ENCODE assay signal across 19 mouse cellular contexts in genomic region chr14:22995184-22995935, GRCm38 (mm10).
A peak's percentile ranks its signal among the peaks of the same experiment; 100 is the strongest.
DNase-seq lines count a peak whose midpoint lies in the region; ATAC-seq and TF ChIP-seq lines count a peak whose summit lies in the region.
"Had no signal": no experiment of that assay in that cellular context is flagged by ENCODE, and none has a peak within 500 bp of the region (broad histone marks: within the 10 kb centered on the region; RNA-seq: fewer than 3 reads in every experiment).

No protein-coding gene starts in this region.

- DNase-seq in kidney, adult 11 months: peak; percentile 13
- DNase-seq in adrenal gland, postnatal 10 days: peak; percentile 62
- DNase-seq in limb, embryonic 11.5 days (ENCODE audit: low spot score): peak; percentile 48
- no peak for DNase-seq in left cerebral cortex, adult 8-10 months (ENCODE audit: low spot score in 2 of 2)
- no peak for DNase-seq in right cerebral cortex, postnatal 36 days (ENCODE audit: low spot score in 2 of 2)
- no peak for DNase-seq in neural tube, embryonic 10.5 days (ENCODE audit: extremely low spot score, low spot score)
- DNase-seq: B cell, adult 2 months; cerebellum, postnatal 10 days; layer of hippocampus, postnatal 36 days; right cerebral cortex, adult 18-20 months; thymus, adult 18-20 months had no signal

- H3K27ac ChIP-seq in kidney, embryonic 16.5 days (ENCODE audit: low read length): no peak overlapping the region
- H3K27ac ChIP-seq in embryonic fibroblast, embryonic 13.5 days (ENCODE audit: insufficient read depth, low read length): peak overlapping the region; percentile 82
- no peak overlapping the region for H3K27ac ChIP-seq in limb, embryonic 11.5 days (replicated peaks; ENCODE audit: low read depth, low read length)
- H3K27ac ChIP-seq: heart, embryonic 13.5 days; hindbrain, embryonic 10.5 days; neural tube, embryonic 15.5 days had no signal

- H3K9me3 ChIP-seq in kidney, embryonic 16.5 days (ENCODE audit: low read length): peaks cover 2% of the 10 kb centered on the region; the same call in 1 of the 2 replicates
- no peaks in the 10 kb centered on the region for H3K9me3 ChIP-seq in limb, embryonic 11.5 days (ENCODE audit: control insufficient read depth, low read length)
- H3K9me3 ChIP-seq: heart, embryonic 13.5 days; hindbrain, embryonic 10.5 days; neural tube, embryonic 15.5 days had no signal

- no peak for TF ChIP-seq POLR2A in embryonic fibroblast, embryonic 13.5 days (IDR thresholded peaks at IDR 0.05; ENCODE audit: low read depth, low read length)

- no peak overlapping the region for H3K4me2 ChIP-seq in kidney, embryonic 16.5 days (replicated peaks; ENCODE audit: low read depth, low read length)
- no peak overlapping the region for H3K4me2 ChIP-seq in limb, embryonic 11.5 days (ENCODE audit: low read depth, severe bottlenecking)
- H3K4me2 ChIP-seq: heart, embryonic 13.5 days; neural tube, embryonic 15.5 days had no signal

- no peak overlapping the region for H3K4me3 ChIP-seq in kidney, embryonic 16.5 days (ENCODE audit: low read length)
- H3K4me3 ChIP-seq in embryonic fibroblast, embryonic 13.5 days (ENCODE audit: insufficient read depth, low read length): no peak overlapping the region
- H3K4me3 ChIP-seq in limb, embryonic 11.5 days (ENCODE audit: low read depth, low read length): no peak overlapping the region
- H3K4me3 ChIP-seq: heart, embryonic 13.5 days; hindbrain, embryonic 10.5 days; megakaryocyte, embryonic 14.5 days; neural tube, embryonic 15.5 days had no signal

- no peak overlapping the region for H3K9ac ChIP-seq in kidney, embryonic 16.5 days (replicated peaks; ENCODE audit: low read length)
- H3K9ac ChIP-seq in limb, embryonic 11.5 days (ENCODE audit: low read length): no peak overlapping the region
- H3K9ac ChIP-seq: heart, embryonic 13.5 days; neural tube, embryonic 15.5 days had no signal

- no peak for ATAC-seq in kidney, embryonic 16.5 days (ENCODE audit: low FRiP score, low TSS enrichment)
- ATAC-seq in limb, embryonic 11.5 days (ENCODE audit: insufficient number of reproducible peaks, low FRiP score, low TSS enrichment, low read depth): no peak
- ATAC-seq: intestine, embryonic 16.5 days; lung, postnatal 0 days had no signal

- TF ChIP-seq CTCF in embryonic fibroblast, embryonic 13.5 days (IDR thresholded peaks at IDR 0.05; ENCODE audit: borderline replicate concordance, insufficient read depth, low read length): no peak

- no peaks in the 10 kb centered on the region for H3K27me3 ChIP-seq in kidney, embryonic 16.5 days (ENCODE audit: insufficient read depth, low read length)
- no peaks in the 10 kb centered on the region for H3K27me3 ChIP-seq in limb, embryonic 11.5 days (ENCODE audit: control insufficient read depth, insufficient read depth, low read length)
- H3K27me3 ChIP-seq: heart, embryonic 13.5 days; megakaryocyte, embryonic 14.5 days; neural tube, embryonic 15.5 days had no signal

- H3K36me3 ChIP-seq in kidney, embryonic 16.5 days (ENCODE audit: insufficient read depth, low read length): no peaks in the 10 kb centered on the region
- H3K36me3 ChIP-seq in limb, embryonic 11.5 days (ENCODE audit: control insufficient read depth, insufficient read depth, low read length): no peaks in the 10 kb centered on the region
- H3K36me3 ChIP-seq: heart, embryonic 13.5 days; hindbrain, embryonic 10.5 days; neural tube, embryonic 15.5 days had no signal

- H3K4me1 ChIP-seq in kidney, embryonic 16.5 days (ENCODE audit: insufficient read depth, low read length): peaks cover 5% of the 10 kb centered on the region; the same call in 1 of the 2 replicates
- H3K4me1 ChIP-seq in embryonic fibroblast, embryonic 13.5 days (ENCODE audit: control insufficient read depth, insufficient read depth, low read length): peaks cover 6% of the 10 kb centered on the region
- peaks cover 5% of the 10 kb centered on the region for H3K4me1 ChIP-seq in limb, embryonic 11.5 days (ENCODE audit: control insufficient read depth, insufficient read depth, low read length)
- H3K4me1 ChIP-seq: heart, embryonic 13.5 days; hindbrain, embryonic 10.5 days; megakaryocyte, embryonic 14.5 days; neural tube, embryonic 15.5 days had no signal

- WGBS in kidney, embryonic 16.5 days: 53% methylated on average over 8 of the region's 8 CpGs
- 34% methylated on average over 8 of the region's 8 CpGs for WGBS in limb, embryonic 11.5 days

Comparison
In these comparisons a context has a peak if more than half of its experiments do, and no peak if none do; other contexts are left out.
1. DNase-seq: peak in kidney, adult 11 months (single experiment), adrenal gland, postnatal 10 days (single experiment) and limb, embryonic 11.5 days (single experiment); none in left cerebral cortex, adult 8-10 months (0 of 2), right cerebral cortex, postnatal 36 days (0 of 2) and neural tube, embryonic 10.5 days (single experiment).